Mouse (Mus musculus): ENCODE results near the gene Ptprd. TPM values are rescaled to one million over a fixed set of nuclear protein-coding genes. Genes with fewer than 3 reads are reported as not detected.
A peak's percentile ranks its signal among the peaks of the same experiment; 100 is the strongest.

Ptprd gene
- polyA plus RNA-seq, 1 experiment from 2014 or later: 14.0 TPM

GRCm38 (mm10) chr4:76502575-76503278 is 1709.0 kb downstream of the Ptprd start:
- H3K4me2 ChIP-seq (ENCODE audit: low read depth, low read length): no peak overlapping the region
- no peak for ATAC-seq (ENCODE audit: low read depth)
- 32% methylated on average over 6 of the region's 6 CpGs for WGBS
- no peaks in the 10 kb centered on the region for H3K9me3 ChIP-seq (ENCODE audit: control insufficient read depth, low read length)
- no peak overlapping the region for H3K9ac ChIP-seq (ENCODE audit: low read length)
- H3K27me3 ChIP-seq (ENCODE audit: control insufficient read depth, insufficient read depth, low read depth, low read length): no peaks in the 10 kb centered on the region
- no peaks in the 10 kb centered on the region for H3K4me1 ChIP-seq (replicated peaks; ENCODE audit: control insufficient read depth, insufficient read depth, low read length)
- no peak overlapping the region for H3K27ac ChIP-seq (ENCODE audit: low read length)
- H3K36me3 ChIP-seq (ENCODE audit: control insufficient read depth, insufficient read depth, low read length): no peaks in the 10 kb centered on the region
- no peak overlapping the region for H3K4me3 ChIP-seq (ENCODE audit: low read length)

GRCm38 (mm10) chr4:76485848-76486247 is 1725.9 kb downstream of the Ptprd start:
- no peak for ATAC-seq (ENCODE audit: low read depth)
- H3K4me1 ChIP-seq (replicated peaks; ENCODE audit: control insufficient read depth, insufficient read depth, low read length): no peaks in the 10 kb centered on the region
- no peak overlapping the region for H3K4me3 ChIP-seq (ENCODE audit: low read length)
- 37% methylated on average over 3 of the region's 3 CpGs for WGBS
- H3K36me3 ChIP-seq (ENCODE audit: control insufficient read depth, insufficient read depth, low read length): no peaks in the 10 kb centered on the region
- H3K27ac ChIP-seq (ENCODE audit: low read length): no peak overlapping the region
- H3K9me3 ChIP-seq (ENCODE audit: control insufficient read depth, low read length): no peaks in the 10 kb centered on the region
- no peak overlapping the region for H3K4me2 ChIP-seq (ENCODE audit: low read depth, low read length)
- H3K27me3 ChIP-seq (ENCODE audit: control insufficient read depth, insufficient read depth, low read depth, low read length): no peaks in the 10 kb centered on the region; the same call in 1 of the 2 replicates
- H3K9ac ChIP-seq (ENCODE audit: low read length): no peak overlapping the region

GRCm38 (mm10) chr4:76468366-76469100 is 1743.2 kb downstream of the Ptprd start:
- Histone ChIP-seq H3K4me2 (ENCODE audit: low read depth, low read length) (no peak overlapping the region), H3K27ac (ENCODE audit: low read length) (no peak overlapping the region), H3K9ac (ENCODE audit: low read length) (no peak overlapping the region), H3K27me3 (ENCODE audit: control insufficient read depth, insufficient read depth, low read depth, low read length) (no peaks in the 10 kb centered on the region), H3K9me3 (ENCODE audit: control insufficient read depth, low read length) (no peaks in the 10 kb centered on the region), H3K4me3 (ENCODE audit: low read length) (no peak overlapping the region), H3K36me3 (ENCODE audit: control insufficient read depth, insufficient read depth, low read length) (no peaks in the 10 kb centered on the region), H3K4me1 (replicated peaks; ENCODE audit: control insufficient read depth, insufficient read depth, low read length) (no peaks in the 10 kb centered on the region)
- no peak for ATAC-seq (ENCODE audit: low read depth)
- WGBS: 63% methylated on average over 3 of the region's 3 CpGs

GRCm38 (mm10) chr4:76464682-76465081 is 1747.1 kb downstream of the Ptprd start:
- 56% methylated on average over 1 of the region's 1 CpGs for WGBS
- Histone ChIP-seq H3K9me3 (ENCODE audit: control insufficient read depth, low read length) (no peaks in the 10 kb centered on the region), H3K4me1 (replicated peaks; ENCODE audit: control insufficient read depth, insufficient read depth, low read length) (no peaks in the 10 kb centered on the region), H3K4me3 (ENCODE audit: low read length) (no peak overlapping the region), H3K36me3 (ENCODE audit: control insufficient read depth, insufficient read depth, low read length) (no peaks in the 10 kb centered on the region), H3K9ac (ENCODE audit: low read length) (no peak overlapping the region), H3K27me3 (ENCODE audit: control insufficient read depth, insufficient read depth, low read depth, low read length) (no peaks in the 10 kb centered on the region), H3K27ac (ENCODE audit: low read length) (no peak overlapping the region), H3K4me2 (ENCODE audit: low read depth, low read length) (no peak overlapping the region)
- ATAC-seq (ENCODE audit: low read depth): no peak

- Histone ChIP-seq H3K9me3 (ENCODE audit: control insufficient read depth, low read length) (no peaks in the 10 kb centered on the region), H3K36me3 (ENCODE audit: control insufficient read depth, insufficient read depth, low read length) (no peaks in the 10 kb centered on the region), H3K27me3 (ENCODE audit: control insufficient read depth, insufficient read depth, low read depth, low read length) (no peaks in the 10 kb centered on the region), H3K4me2 (ENCODE audit: low read depth, low read length) (no peak overlapping the region), H3K4me3 (ENCODE audit: low read length) (no peak overlapping the region), H3K27ac (ENCODE audit: low read length) (no peak overlapping the region), H3K9ac (ENCODE audit: low read length) (no peak overlapping the region), H3K4me1 (replicated peaks; ENCODE audit: control insufficient read depth, insufficient read depth, low read length) (no peaks in the 10 kb centered on the region; the same call in 1 of the 2 replicates)
- no peak for ATAC-seq (ENCODE audit: low read depth)
- WGBS: 63% methylated on average over 5 of the region's 5 CpGs
Measured at GRCm38 (mm10) chr4:76461336-76461735, 1750.4 kb downstream of the Ptprd start.

GRCm38 (mm10) chr4:76460556-76460955 is 1751.2 kb downstream of the Ptprd start:
- Histone ChIP-seq H3K4me2 (ENCODE audit: low read depth, low read length) (no peak overlapping the region), H3K36me3 (ENCODE audit: control insufficient read depth, insufficient read depth, low read length) (no peaks in the 10 kb centered on the region), H3K4me3 (ENCODE audit: low read length) (no peak overlapping the region), H3K27me3 (ENCODE audit: control insufficient read depth, insufficient read depth, low read depth, low read length) (no peaks in the 10 kb centered on the region), H3K9ac (ENCODE audit: low read length) (no peak overlapping the region), H3K27ac (ENCODE audit: low read length) (no peak overlapping the region), H3K4me1 (replicated peaks; ENCODE audit: control insufficient read depth, insufficient read depth, low read length) (no peaks in the 10 kb centered on the region; the same call in 1 of the 2 replicates), H3K9me3 (ENCODE audit: control insufficient read depth, low read length) (no peaks in the 10 kb centered on the region)
- WGBS: 75% methylated on average over 1 of the region's 1 CpGs
- no peak for ATAC-seq (ENCODE audit: low read depth)

GRCm38 (mm10) chr4:76459621-76460020 is 1752.1 kb downstream of the Ptprd start:
- Histone ChIP-seq H3K36me3 (ENCODE audit: control insufficient read depth, insufficient read depth, low read length) (no peaks in the 10 kb centered on the region), H3K27ac (ENCODE audit: low read length) (no peak overlapping the region), H3K27me3 (ENCODE audit: control insufficient read depth, insufficient read depth, low read depth, low read length) (no peaks in the 10 kb centered on the region), H3K9me3 (ENCODE audit: control insufficient read depth, low read length) (no peaks in the 10 kb centered on the region), H3K4me2 (ENCODE audit: low read depth, low read length) (no peak overlapping the region), H3K4me1 (replicated peaks; ENCODE audit: control insufficient read depth, insufficient read depth, low read length) (no peaks in the 10 kb centered on the region; the same call in 1 of the 2 replicates), H3K9ac (ENCODE audit: low read length) (no peak overlapping the region), H3K4me3 (ENCODE audit: low read length) (no peak overlapping the region)
- ATAC-seq (ENCODE audit: low read depth): no peak

- Histone ChIP-seq H3K36me3 (ENCODE audit: control insufficient read depth, insufficient read depth, low read length) (no peaks in the 10 kb centered on the region), H3K4me1 (replicated peaks; ENCODE audit: control insufficient read depth, insufficient read depth, low read length) (no peaks in the 10 kb centered on the region), H3K27ac (ENCODE audit: low read length) (no peak overlapping the region), H3K9ac (ENCODE audit: low read length) (no peak overlapping the region), H3K4me2 (ENCODE audit: low read depth, low read length) (no peak overlapping the region), H3K4me3 (ENCODE audit: low read length) (no peak overlapping the region), H3K27me3 (ENCODE audit: control insufficient read depth, insufficient read depth, low read depth, low read length) (peaks cover 3% of the 10 kb centered on the region; the same call in 1 of the 2 replicates), H3K9me3 (ENCODE audit: control insufficient read depth, low read length) (no peaks in the 10 kb centered on the region)
- ATAC-seq (ENCODE audit: low read depth): no peak
- WGBS: 71% methylated on average over 4 of the region's 4 CpGs
Measured at GRCm38 (mm10) chr4:76452286-76452685, 1759.5 kb downstream of the Ptprd start.

GRCm38 (mm10) chr4:76451019-76451552 is 1760.7 kb downstream of the Ptprd start:
- Histone ChIP-seq H3K27me3 (ENCODE audit: control insufficient read depth, insufficient read depth, low read depth, low read length) (peaks cover 3% of the 10 kb centered on the region; the same call in 1 of the 2 replicates), H3K9ac (ENCODE audit: low read length) (no peak overlapping the region), H3K36me3 (ENCODE audit: control insufficient read depth, insufficient read depth, low read length) (no peaks in the 10 kb centered on the region), H3K4me3 (ENCODE audit: low read length) (peak overlapping the region; percentile 78), H3K9me3 (ENCODE audit: control insufficient read depth, low read length) (no peaks in the 10 kb centered on the region), H3K4me2 (ENCODE audit: low read depth, low read length) (peak overlapping the region; percentile 90), H3K27ac (ENCODE audit: low read length) (0 out of 2 replicates have a peak overlapping the region, but pooled peaks have one; percentile 17), H3K4me1 (replicated peaks; ENCODE audit: control insufficient read depth, insufficient read depth, low read length) (no peaks in the 10 kb centered on the region)
- ATAC-seq (ENCODE audit: low read depth): no peak
- 31% methylated on average over 8 of the region's 8 CpGs for WGBS

Data from lung, embryonic 16.5 days (tissue).